Mouse (Mus musculus): ENCODE data around the gene Vsnl1. TPM values are rescaled to one million over a fixed set of nuclear protein-coding genes. Genes with fewer than 3 reads are reported as not detected.

The Vsnl1 gene
- polyA plus RNA-seq, 1 experiment from 2014 or later = 5.9 TPM

- H3K27me3 ChIP-seq (replicated peaks; ENCODE audit: control insufficient read depth, insufficient read depth, low read length) = peaks cover 38% of the 10 kb centered on the region
- no peaks in the 10 kb centered on the region for H3K36me3 ChIP-seq (ENCODE audit: control insufficient read depth, insufficient read depth, low read length)
- H3K4me3 ChIP-seq (ENCODE audit: low read depth, low read length) = peak overlapping the region; percentile 36; the same call in 1 of the 2 replicates
- no peaks in the 10 kb centered on the region for H3K9me3 ChIP-seq (ENCODE audit: control insufficient read depth, low read length)
- DNase-seq (ENCODE audit: low spot score) (no peak), ATAC-seq (replicated peaks; ENCODE audit: low FRiP score) (no peak)
- H3K4me1 ChIP-seq (replicated peaks; ENCODE audit: control insufficient read depth, insufficient read depth, low read length) = no peaks in the 10 kb centered on the region
- H3K9ac ChIP-seq (ENCODE audit: low read depth, low read length) = no peak overlapping the region
- H3K4me2 ChIP-seq = peak overlapping the region; percentile 65
- no peak overlapping the region for H3K27ac ChIP-seq (ENCODE audit: low read depth, low read length)
- 12% methylated on average over 15 of the region's 15 CpGs for WGBS
Observed at GRCm38 (mm10) chr12:11435246-11436022, 979 bp downstream of the Vsnl1 start.

DNA sequence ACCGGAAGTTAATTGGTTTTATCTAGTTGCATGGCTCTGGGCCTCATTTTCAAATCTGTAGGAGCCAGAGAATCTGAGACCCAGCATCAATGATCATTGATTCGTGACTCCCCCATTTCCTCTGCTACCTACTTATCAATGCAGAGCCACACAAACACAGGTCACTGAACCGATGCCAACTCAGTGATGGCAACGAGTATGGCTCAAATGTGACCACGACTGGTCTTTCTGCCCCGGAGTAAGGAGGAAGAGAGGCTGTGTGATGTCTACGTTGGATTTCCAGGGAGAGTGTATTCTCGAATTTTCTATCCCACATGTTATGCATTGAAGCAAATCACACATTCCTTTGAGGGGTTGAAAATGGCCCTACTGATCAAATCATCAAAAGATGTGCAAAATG lies 2.0 kb downstream of the Vsnl1 start:
- ATAC-seq (replicated peaks; ENCODE audit: low FRiP score) (no peak), DNase-seq (ENCODE audit: low spot score) (no peak)
- H3K9ac ChIP-seq (ENCODE audit: low read depth, low read length) = no peak overlapping the region
- H3K9me3 ChIP-seq (ENCODE audit: control insufficient read depth, low read length) = no peaks in the 10 kb centered on the region
- 68% methylated on average over 8 of the region's 8 CpGs for WGBS
- H3K4me1 ChIP-seq (replicated peaks; ENCODE audit: control insufficient read depth, insufficient read depth, low read length) = no peaks in the 10 kb centered on the region
- no peak overlapping the region for H3K4me2 ChIP-seq
- no peak overlapping the region for H3K4me3 ChIP-seq (ENCODE audit: low read depth, low read length)
- H3K27ac ChIP-seq (ENCODE audit: low read depth, low read length) = no peak overlapping the region
- peaks cover 38% of the 10 kb centered on the region for H3K27me3 ChIP-seq (replicated peaks; ENCODE audit: control insufficient read depth, insufficient read depth, low read length)
- H3K36me3 ChIP-seq (ENCODE audit: control insufficient read depth, insufficient read depth, low read length) = no peaks in the 10 kb centered on the region

DNA sequence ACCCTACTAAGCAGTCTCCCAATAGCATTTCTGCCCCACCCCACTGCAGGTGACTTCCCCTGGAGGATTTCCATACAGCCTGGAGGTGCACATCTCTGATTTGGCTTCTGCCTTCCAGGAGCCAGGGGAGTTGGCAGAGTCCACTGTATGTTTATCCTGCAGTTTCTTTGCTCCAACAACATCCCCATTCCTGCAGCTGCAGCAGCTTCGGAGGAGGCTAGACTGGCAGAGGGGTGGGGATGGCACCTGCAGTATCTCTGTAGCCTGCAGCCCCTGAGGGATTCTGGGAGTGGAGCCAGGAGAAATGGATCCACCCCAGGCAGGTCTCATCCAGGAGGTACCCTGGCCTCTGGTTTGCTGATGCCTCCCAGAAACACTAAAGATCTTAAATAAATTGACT lies 2.7 kb downstream of the Vsnl1 start:
- Histone ChIP-seq H3K27ac (ENCODE audit: low read depth, low read length) (no peak overlapping the region), H3K27me3 (replicated peaks; ENCODE audit: control insufficient read depth, insufficient read depth, low read length) (peaks cover 38% of the 10 kb centered on the region), H3K4me1 (replicated peaks; ENCODE audit: control insufficient read depth, insufficient read depth, low read length) (no peaks in the 10 kb centered on the region), H3K9ac (ENCODE audit: low read depth, low read length) (no peak overlapping the region), H3K9me3 (ENCODE audit: control insufficient read depth, low read length) (no peaks in the 10 kb centered on the region), H3K4me2 (no peak overlapping the region), H3K36me3 (ENCODE audit: control insufficient read depth, insufficient read depth, low read length) (no peaks in the 10 kb centered on the region), H3K4me3 (ENCODE audit: low read depth, low read length) (no peak overlapping the region)
- 59% methylated on average over 1 of the region's 1 CpGs for WGBS
- ATAC-seq (replicated peaks; ENCODE audit: low FRiP score) (no peak), DNase-seq (ENCODE audit: low spot score) (no peak)

DNA sequence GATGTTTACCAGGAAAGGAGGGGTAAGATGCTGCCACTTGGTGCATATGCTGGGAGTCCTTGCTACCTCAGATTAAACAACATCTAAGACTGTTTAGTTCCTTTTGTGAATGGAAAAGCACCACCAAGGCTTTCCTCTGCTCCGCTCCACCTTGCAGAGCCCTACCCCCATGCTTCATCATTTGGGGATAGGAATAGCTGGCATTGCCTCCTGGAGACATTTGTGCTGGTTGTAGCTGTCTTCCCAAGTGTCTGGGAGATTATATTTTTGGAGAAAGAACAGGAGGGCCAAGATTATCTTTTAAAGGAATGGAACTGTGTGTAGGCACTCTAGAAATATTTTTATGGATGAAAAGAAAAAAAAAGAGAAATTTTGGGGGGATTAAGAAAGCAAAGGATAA lies 3.3 kb downstream of the Vsnl1 start:
- 79% methylated on average over 1 of the region's 1 CpGs for WGBS
- Histone ChIP-seq H3K4me1 (replicated peaks; ENCODE audit: control insufficient read depth, insufficient read depth, low read length) (no peaks in the 10 kb centered on the region), H3K27me3 (replicated peaks; ENCODE audit: control insufficient read depth, insufficient read depth, low read length) (peaks cover 34% of the 10 kb centered on the region), H3K4me2 (no peak overlapping the region), H3K9me3 (ENCODE audit: control insufficient read depth, low read length) (no peaks in the 10 kb centered on the region), H3K9ac (ENCODE audit: low read depth, low read length) (no peak overlapping the region), H3K4me3 (ENCODE audit: low read depth, low read length) (no peak overlapping the region), H3K36me3 (ENCODE audit: control insufficient read depth, insufficient read depth, low read length) (no peaks in the 10 kb centered on the region), H3K27ac (ENCODE audit: low read depth, low read length) (no peak overlapping the region)
- DNase-seq (ENCODE audit: low spot score) = no peak
- ATAC-seq (replicated peaks; ENCODE audit: low FRiP score) = no peak

DNA sequence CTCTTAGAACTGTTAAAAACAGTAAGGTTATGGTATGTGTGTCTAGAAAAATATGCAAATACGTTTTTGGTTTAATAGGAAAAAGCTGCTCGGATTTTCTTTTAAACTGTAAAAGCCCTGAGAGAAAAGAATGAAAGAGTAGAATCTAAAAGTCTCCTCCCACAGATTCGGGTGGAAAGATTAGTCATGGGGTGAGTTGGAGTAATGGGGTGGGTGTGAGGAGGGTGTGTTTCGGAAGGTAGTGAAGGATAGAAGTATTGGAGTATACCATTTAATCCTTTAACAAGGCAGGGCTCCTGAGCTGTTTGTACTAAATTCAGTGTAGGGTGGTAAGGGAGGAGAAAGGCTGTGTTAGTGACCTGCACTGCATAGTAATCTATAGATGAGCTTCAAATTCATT lies 9.0 kb downstream of the Vsnl1 start:
- no peak overlapping the region for H3K4me2 ChIP-seq
- no peak overlapping the region for H3K27ac ChIP-seq (ENCODE audit: low read depth, low read length)
- H3K27me3 ChIP-seq (replicated peaks; ENCODE audit: control insufficient read depth, insufficient read depth, low read length) = no peaks in the 10 kb centered on the region
- H3K36me3 ChIP-seq (ENCODE audit: control insufficient read depth, insufficient read depth, low read length) = no peaks in the 10 kb centered on the region
- H3K9me3 ChIP-seq (ENCODE audit: control insufficient read depth, low read length) = no peaks in the 10 kb centered on the region
- DNase-seq (ENCODE audit: low spot score) (no peak), ATAC-seq (replicated peaks; ENCODE audit: low FRiP score) (no peak)
- no peaks in the 10 kb centered on the region for H3K4me1 ChIP-seq (replicated peaks; ENCODE audit: control insufficient read depth, insufficient read depth, low read length)
- no peak overlapping the region for H3K9ac ChIP-seq (ENCODE audit: low read depth, low read length)
- H3K4me3 ChIP-seq (ENCODE audit: low read depth, low read length) = no peak overlapping the region
- WGBS = 65% methylated on average over 4 of the region's 4 CpGs

DNA sequence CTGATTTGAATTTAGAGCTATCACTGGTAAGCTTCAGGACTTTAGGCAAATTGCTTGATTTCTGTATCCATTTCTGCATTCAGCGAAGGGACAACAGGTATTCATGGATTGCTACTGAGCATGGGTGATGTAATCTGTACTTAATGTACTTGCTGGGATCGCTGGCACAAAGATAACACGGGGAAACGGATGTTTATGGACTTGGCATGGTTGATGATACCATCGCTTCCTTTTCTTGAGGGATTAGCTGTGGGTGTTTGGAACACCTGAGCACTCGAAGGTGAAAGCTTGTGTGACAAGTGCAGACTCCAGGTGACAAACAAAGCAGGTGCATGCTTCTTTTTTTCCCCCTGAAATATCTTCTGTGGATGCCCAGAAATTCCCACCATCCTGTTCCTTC lies 18.3 kb downstream of the Vsnl1 start:
- no peak for DNase-seq (ENCODE audit: low spot score)
- H3K36me3 ChIP-seq (ENCODE audit: control insufficient read depth, insufficient read depth, low read length) = no peaks in the 10 kb centered on the region
- no peaks in the 10 kb centered on the region for H3K4me1 ChIP-seq (replicated peaks; ENCODE audit: control insufficient read depth, insufficient read depth, low read length)
- no peaks in the 10 kb centered on the region for H3K27me3 ChIP-seq (replicated peaks; ENCODE audit: control insufficient read depth, insufficient read depth, low read length)
- WGBS = 77% methylated on average over 6 of the region's 6 CpGs
- no peak overlapping the region for H3K27ac ChIP-seq (ENCODE audit: low read depth, low read length)
- no peak overlapping the region for H3K4me2 ChIP-seq
- no peak for ATAC-seq (replicated peaks; ENCODE audit: low FRiP score)
- H3K9ac ChIP-seq (ENCODE audit: low read depth, low read length) = no peak overlapping the region
- no peaks in the 10 kb centered on the region for H3K9me3 ChIP-seq (ENCODE audit: control insufficient read depth, low read length)
- H3K4me3 ChIP-seq (ENCODE audit: low read depth, low read length) = no peak overlapping the region

DNA sequence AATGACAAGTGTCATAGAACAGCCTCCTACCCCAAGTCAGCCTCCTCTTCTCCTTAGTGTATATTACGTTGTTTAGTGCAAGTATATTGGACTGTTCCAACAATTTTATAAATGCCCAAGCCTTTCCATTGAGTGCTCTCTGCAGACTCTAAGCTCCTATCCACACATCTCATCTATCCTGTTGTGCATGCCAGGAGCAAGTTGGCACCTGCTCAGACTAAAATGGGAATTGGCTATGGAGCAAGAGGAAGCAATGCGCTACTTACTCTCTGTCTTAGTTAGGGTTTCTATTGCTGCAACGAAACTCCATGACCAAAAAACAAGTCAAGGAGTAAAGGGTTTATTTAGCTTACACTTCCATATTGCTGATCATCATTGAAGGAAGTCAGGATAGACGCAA lies 28.7 kb downstream of the Vsnl1 start:
- ATAC-seq (replicated peaks; ENCODE audit: low FRiP score) = no peak
- 84% methylated on average over 4 of the region's 4 CpGs for WGBS
- H3K4me2 ChIP-seq = no peak overlapping the region

DNA sequence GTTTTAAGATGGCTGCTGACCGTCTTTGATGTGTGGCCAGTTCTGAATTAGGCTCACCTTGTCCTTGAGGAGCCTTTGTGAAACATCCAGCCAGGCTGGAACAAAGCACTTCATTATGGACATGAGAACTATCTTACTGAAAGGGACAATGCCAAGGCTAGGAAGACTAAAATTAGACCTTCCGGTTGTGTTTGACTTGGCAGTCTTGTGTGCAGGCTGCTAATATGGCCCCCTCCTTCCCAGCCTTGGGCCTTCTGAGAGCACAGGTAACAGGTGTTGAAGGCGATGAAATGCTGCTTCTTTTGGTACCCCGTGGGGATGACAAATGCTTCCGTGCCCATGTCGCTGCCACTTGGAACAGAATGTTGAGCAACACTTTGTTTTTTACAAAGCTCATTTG lies 37.6 kb downstream of the Vsnl1 start:
- WGBS = 86% methylated on average over 6 of the region's 6 CpGs
- no peaks in the 10 kb centered on the region for H3K4me1 ChIP-seq (replicated peaks; ENCODE audit: control insufficient read depth, insufficient read depth, low read length)

More for the DNA sequence above, 28.7 kb downstream of the Vsnl1 start:
- H3K27ac ChIP-seq (ENCODE audit: low read depth, low read length) = no peak overlapping the region
- H3K9me3 ChIP-seq (ENCODE audit: control insufficient read depth, low read length) = no peaks in the 10 kb centered on the region
- no peaks in the 10 kb centered on the region for H3K36me3 ChIP-seq (ENCODE audit: control insufficient read depth, insufficient read depth, low read length)
- H3K4me1 ChIP-seq (replicated peaks; ENCODE audit: control insufficient read depth, insufficient read depth, low read length) = no peaks in the 10 kb centered on the region
- H3K9ac ChIP-seq (ENCODE audit: low read depth, low read length) = no peak overlapping the region
- DNase-seq (ENCODE audit: low spot score) = no peak
- no peak overlapping the region for H3K4me3 ChIP-seq (ENCODE audit: low read depth, low read length)
- no peaks in the 10 kb centered on the region for H3K27me3 ChIP-seq (replicated peaks; ENCODE audit: control insufficient read depth, insufficient read depth, low read length)

GRCm38 (mm10) chr12:11397029-11397428 lies 39.4 kb downstream of the Vsnl1 start:
- H3K9ac ChIP-seq (ENCODE audit: low read depth, low read length) = no peak overlapping the region
- no peak overlapping the region for H3K27ac ChIP-seq (ENCODE audit: low read depth, low read length)
- 78% methylated on average over 5 of the region's 5 CpGs for WGBS
- H3K36me3 ChIP-seq (ENCODE audit: control insufficient read depth, insufficient read depth, low read length) = no peaks in the 10 kb centered on the region
- no peak overlapping the region for H3K4me3 ChIP-seq (ENCODE audit: low read depth, low read length)
- no peak for DNase-seq (ENCODE audit: low spot score)
- no peaks in the 10 kb centered on the region for H3K9me3 ChIP-seq (ENCODE audit: control insufficient read depth, low read length)
- no peak overlapping the region for H3K4me2 ChIP-seq
- H3K4me1 ChIP-seq (replicated peaks; ENCODE audit: control insufficient read depth, insufficient read depth, low read length) = no peaks in the 10 kb centered on the region
- H3K27me3 ChIP-seq (replicated peaks; ENCODE audit: control insufficient read depth, insufficient read depth, low read length) = no peaks in the 10 kb centered on the region
- ATAC-seq (replicated peaks; ENCODE audit: low FRiP score) = no peak

More for the DNA sequence above, 37.6 kb downstream of the Vsnl1 start:
- DNase-seq (ENCODE audit: low spot score) (no peak), ATAC-seq (replicated peaks; ENCODE audit: low FRiP score) (no peak)
- Histone ChIP-seq H3K36me3 (ENCODE audit: control insufficient read depth, insufficient read depth, low read length) (no peaks in the 10 kb centered on the region), H3K27ac (ENCODE audit: low read depth, low read length) (no peak overlapping the region), H3K9ac (ENCODE audit: low read depth, low read length) (no peak overlapping the region), H3K27me3 (replicated peaks; ENCODE audit: control insufficient read depth, insufficient read depth, low read length) (no peaks in the 10 kb centered on the region), H3K9me3 (ENCODE audit: control insufficient read depth, low read length) (no peaks in the 10 kb centered on the region), H3K4me2 (no peak overlapping the region), H3K4me3 (ENCODE audit: low read depth, low read length) (no peak overlapping the region)

Measured in liver, embryonic 11.5 days (tissue).